Mouse (Mus musculus) MEL-GATA-1-ER (cell line): ENCODE results near the gene Egfl7.

Source experiments
- DNase-seq: peaks from one replicate; pipeline ENCODE4 v3.0.0-alpha.2; 2012; ENCODE audit warnings: low read depth; ENCODE audit errors: extremely low read depth

Egfl7 gene

GRCm38 (mm10) chr2:26579714-26580113 lies at the start of gene Egfl7:
TSS of gene Egfl7 (plus strand) at chr2:26580014.
- no peak for DNase-seq

- no peak for DNase-seq
These were observed 48.0 kb upstream of the Egfl7 start for GRCm38 (mm10) chr2:26531829-26532228.

GRCm38 (mm10) chr2:26533249-26533648 lies 46.6 kb upstream of the Egfl7 start:
- no peak for DNase-seq

DNA sequence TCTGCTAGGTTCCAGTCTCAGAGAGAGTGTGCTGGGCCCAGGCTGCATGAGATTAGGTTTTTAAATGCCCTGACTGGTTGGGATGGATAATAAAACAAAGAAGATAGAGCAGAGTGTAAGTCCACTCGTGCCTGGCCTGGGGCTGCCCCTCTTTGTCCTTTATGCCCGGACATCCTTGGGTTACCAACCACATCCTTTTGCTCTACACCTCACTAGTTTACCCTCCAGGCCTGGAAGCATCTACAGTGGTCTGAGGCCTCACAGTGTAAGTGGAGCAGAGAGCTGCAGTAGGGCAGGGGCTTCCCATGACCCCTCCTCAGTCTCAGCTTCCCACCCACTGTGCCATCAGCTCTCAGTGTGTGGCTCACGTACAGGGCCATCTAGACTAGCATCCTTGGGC lies 45.7 kb upstream of the Egfl7 start:
- no peak for DNase-seq

- no peak for DNase-seq
These were observed 45.2 kb upstream of the Egfl7 start for GRCm38 (mm10) chr2:26534616-26535015.

DNA sequence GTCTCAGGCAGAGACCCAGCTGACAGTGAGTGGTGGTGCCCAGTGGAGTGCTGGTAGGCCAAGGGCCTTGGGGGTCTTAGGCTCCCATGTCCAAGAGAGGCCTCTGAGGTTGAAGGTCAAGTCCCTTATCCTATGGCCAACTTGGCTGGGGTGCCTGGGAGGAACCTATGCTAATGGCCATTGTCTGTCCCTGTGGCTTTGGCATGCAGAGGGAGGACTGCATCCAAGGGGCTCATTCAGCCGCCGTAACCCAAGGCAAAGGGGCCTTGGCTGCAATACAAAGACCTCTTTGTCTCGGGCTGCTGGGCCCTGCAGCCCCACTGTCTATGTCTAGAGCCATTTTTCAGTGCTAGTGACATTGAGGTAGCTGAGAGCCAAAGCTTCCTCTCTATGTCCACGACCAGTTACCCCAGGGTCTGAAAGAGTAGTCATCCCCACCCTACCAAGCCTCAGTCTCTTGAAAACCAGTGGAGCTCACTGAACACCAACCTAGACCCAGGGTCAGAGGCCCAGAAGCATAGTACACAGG lies 44.2 kb upstream of the Egfl7 start:
- DNase-seq: no peak

DNA sequence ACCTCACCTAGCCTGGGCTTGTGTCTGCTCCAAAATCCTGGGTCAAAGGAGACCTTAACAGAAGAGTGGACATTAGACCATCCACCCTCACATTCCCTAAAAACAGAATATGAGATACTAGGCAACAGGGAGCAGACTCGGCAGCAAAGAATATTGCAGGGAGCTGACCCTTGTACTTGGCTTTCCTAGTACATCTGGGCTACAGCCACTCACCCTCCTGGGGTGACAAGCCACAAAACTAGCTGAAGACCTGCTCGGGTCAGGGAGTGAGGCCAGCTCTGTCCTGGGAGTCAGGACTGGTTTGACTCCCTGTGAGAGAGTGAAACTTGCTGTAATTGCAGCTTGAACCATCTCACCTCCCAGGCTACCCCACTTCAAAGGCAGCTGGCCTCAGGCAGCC lies 40.3 kb upstream of the Egfl7 start:
- no peak for DNase-seq

- DNase-seq: no peak
These were observed 39.1 kb upstream of the Egfl7 start for GRCm38 (mm10) chr2:26540721-26541120.

- no peak for DNase-seq
These were observed 38.4 kb upstream of the Egfl7 start for GRCm38 (mm10) chr2:26541258-26541910.

GRCm38 (mm10) chr2:26543155-26543554 lies 36.7 kb upstream of the Egfl7 start:
- no peak for DNase-seq

DNA sequence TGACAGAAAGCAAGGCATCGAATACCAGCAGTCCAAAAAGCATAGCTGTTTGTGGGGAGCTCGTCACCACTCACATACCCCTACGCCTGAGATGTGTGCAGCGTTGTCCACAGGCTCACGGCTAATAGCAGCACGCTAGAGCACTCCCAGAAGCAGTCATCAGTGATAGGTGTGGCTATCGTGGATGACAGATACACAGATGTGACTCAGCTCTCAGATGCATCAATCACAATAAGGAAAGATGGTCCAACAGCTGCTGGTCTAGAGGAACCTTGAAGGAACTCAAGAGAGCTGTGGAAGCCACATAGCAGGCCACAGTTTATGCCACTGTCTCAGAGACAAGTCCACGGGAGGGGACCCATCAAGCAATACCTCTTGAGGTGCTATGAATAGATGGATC lies 36.0 kb upstream of the Egfl7 start:
- DNase-seq: no peak

GRCm38 (mm10) chr2:26544265-26544664 lies 35.5 kb upstream of the Egfl7 start:
- DNase-seq: no peak

- no peak for DNase-seq
These were observed 32.3 kb upstream of the Egfl7 start for GRCm38 (mm10) chr2:26547481-26547880.

GRCm38 (mm10) chr2:26549801-26550200 lies 30.0 kb upstream of the Egfl7 start:
- no peak for DNase-seq

GRCm38 (mm10) chr2:26550205-26550604 lies 29.6 kb upstream of the Egfl7 start:
- no peak for DNase-seq

- DNase-seq: no peak
These were observed 29.0 kb upstream of the Egfl7 start for GRCm38 (mm10) chr2:26550777-26551176.

DNA sequence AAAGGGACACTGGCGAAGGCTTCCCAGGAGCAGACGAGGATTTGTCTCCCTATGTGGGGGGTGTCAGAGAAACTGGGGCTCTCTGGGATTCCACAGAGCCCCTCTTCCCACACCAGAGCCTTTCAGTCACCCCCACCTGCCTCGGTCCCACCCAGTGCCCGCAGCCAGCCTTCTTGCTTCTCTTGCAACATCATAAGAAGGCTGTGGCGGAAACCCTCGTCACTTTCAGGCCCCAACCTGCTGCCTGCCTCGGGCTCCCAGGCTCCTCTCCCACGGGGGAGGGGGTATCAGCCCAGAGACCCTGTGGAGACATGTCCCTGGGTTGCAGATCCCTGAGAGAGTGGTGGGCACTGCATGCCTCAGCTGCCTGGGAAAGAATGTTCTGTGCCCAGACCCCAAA lies 28.4 kb upstream of the Egfl7 start:
- no peak for DNase-seq

DNA sequence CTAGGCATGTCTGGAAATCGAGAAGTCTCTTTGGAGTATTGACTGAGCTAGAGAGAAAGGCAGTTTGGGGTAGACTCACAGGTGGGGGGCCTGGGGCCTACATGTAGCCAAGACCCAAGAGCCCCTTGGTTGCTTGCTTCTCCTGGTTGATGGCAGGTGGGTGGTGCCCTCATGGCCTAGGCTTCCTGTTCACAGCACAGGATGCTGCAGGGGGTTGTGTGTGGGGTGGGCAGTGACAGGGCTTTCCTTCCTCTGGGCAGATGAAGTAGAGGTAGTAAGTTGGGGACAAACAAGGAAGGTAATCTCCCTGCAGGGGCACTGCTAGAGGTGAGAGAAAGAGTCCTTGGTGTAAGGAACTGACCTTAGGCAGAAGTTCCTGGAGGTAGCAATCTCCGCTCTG lies 27.7 kb upstream of the Egfl7 start:
- no peak for DNase-seq

DNA sequence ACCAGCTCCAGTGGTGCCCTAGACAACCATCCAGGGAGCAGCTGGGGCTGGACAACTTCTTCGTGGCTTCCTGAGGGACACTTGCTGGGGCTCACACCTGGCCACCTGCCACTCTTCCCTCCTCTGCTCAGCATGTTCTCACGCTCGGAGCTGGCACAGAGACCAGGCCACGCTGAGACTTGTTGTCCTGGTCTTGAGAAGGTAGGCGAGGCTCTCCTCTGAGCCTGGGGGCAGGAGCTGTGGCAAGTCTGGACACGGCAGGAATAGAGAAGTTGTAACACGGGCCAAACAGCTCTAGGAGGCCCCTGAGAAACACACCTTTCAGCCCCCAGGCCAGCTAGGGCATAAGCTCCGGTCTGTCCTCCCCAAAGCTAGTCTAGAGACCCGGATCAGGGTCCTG lies 25.9 kb upstream of the Egfl7 start:
- no peak for DNase-seq

DNA sequence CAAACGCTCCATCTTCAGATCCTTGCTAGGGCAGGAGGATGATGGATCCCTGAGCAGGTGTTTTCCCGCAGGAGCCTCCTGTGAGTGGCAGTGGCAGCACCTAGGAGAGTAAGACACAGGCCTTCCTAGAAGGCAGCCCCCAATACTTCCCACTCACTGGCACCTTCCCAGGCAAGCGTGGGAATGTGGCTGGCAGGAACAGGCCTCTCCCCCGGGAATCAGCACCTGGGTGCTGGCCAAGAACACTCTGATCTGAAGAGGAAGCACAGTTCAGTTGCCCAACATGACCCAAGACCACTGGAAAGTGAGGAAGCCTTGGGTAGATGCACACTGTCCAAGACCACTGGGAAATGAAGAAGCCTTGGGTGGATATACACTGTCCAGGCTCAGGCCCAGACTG lies 24.7 kb upstream of the Egfl7 start:
- DNase-seq: no peak

DNA sequence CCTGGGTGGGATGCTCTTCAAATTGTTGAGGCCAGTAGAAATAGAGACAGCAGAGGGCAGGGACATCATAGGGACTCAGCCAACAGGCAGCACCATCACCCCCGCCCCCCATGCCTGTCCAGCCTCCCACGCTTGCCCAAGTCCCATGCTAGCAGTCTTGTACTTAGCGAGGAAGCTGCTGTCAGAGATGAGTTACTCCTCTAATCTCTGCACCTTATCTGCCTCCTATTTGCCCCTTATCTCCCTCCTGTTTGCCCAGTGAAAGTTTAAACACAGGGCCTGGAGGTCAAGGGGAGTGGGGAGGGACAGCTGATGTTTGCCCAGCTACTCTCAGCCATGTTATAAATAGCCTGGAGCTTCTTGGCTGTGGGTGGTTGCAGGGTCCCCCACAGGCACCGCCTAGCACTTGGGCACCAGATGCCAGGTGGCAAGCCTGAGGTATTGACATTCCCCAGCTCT lies 23.2 kb upstream of the Egfl7 start:
- no peak for DNase-seq

GRCm38 (mm10) chr2:26560506-26560905 lies 19.3 kb upstream of the Egfl7 start:
- no peak for DNase-seq

GRCm38 (mm10) chr2:26561351-26562016 lies 18.3 kb upstream of the Egfl7 start:
- no peak for DNase-seq
